Mouse (Mus musculus): ENCODE data around the gene Ntf3.

DNA sequence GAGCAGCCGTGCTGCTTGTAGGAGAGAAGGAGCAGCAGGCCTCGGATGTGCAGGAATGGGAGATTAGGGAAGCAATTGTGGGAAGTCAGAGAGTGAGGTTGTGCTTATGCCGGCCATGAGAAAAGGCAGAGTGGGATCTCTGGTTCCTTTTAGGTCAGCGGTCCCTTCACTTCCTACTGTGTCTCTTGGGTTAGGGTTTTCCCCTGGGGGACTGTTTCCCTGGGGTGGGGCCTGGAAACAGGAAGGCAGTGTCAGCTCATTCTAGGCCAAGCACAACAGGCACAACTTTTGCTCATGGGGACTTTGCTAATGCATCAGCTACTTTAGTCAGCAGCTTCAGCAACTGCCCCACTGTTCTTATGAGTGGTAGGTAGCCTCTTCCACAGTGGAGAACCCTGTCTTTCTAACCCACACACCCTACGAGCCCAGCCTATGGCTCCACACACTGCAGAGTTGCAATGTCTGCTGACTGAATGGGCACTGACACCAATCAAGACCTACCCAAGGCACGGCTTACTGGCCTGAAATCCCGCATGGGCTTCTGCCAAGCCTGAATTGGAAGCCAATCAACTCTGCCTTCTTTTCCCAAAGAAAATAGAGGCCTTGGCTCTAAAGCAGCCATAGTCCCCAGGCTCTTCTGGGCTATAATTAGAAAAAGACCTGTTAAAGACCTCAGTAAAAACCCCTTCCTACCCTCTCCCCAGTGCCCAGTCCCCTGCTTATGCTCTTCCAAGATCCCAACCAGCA, 60.5 kb downstream of the Ntf3 start:
- TF ChIP-seq POLR2A (IDR thresholded peaks at IDR 0.05; ENCODE audit: borderline replicate concordance, extremely low read depth, low read depth, low read length) (no peak), CTCF (IDR thresholded peaks at IDR 0.05; ENCODE audit: insufficient read depth, low read length) (no peak)

Data from lung, adult 2 months (tissue).